Mouse (Mus musculus) right cerebral cortex, postnatal 10 days (tissue): Measurements from ENCODE around the gene Zswim1.
"Not testable (repeated sequence)": the region's sequence is repeated elsewhere in the genome, so short reads cannot be mapped to it uniquely, and the experiment has no call there.

Experiments used
- DNase-seq, 2 experiments: peaks; one replicate each; pipeline ENCODE4 v3.0.0; 2021; ENCODE audit warnings: low spot score in 2 of 2

Zswim1 gene

GRCm38 (mm10) chr2:164863411-164863810 lies 40.9 kb downstream of the Zswim1 start:
- not testable (repeated sequence) for DNase-seq

DNA sequence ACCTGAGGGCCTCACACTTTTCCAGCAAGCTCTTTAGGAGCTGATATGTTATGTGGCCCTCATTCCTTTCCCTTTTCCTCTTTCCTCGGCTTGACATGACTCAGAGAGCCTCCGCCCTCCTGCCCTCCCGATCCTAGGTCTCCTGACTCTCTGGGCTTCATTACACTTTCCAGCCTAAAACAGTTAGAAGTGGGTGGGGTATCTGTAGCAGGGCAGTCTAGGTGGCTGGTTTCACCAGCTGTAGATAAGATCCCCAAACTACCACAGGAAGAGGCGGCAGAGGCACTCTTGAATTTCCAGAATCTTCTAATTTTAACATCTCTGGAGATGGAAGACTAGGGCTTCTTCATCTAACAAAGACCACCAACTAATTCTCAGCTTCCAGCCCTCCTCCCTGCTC lies 42.1 kb downstream of the Zswim1 start:
- DNase-seq = no peak

DNA sequence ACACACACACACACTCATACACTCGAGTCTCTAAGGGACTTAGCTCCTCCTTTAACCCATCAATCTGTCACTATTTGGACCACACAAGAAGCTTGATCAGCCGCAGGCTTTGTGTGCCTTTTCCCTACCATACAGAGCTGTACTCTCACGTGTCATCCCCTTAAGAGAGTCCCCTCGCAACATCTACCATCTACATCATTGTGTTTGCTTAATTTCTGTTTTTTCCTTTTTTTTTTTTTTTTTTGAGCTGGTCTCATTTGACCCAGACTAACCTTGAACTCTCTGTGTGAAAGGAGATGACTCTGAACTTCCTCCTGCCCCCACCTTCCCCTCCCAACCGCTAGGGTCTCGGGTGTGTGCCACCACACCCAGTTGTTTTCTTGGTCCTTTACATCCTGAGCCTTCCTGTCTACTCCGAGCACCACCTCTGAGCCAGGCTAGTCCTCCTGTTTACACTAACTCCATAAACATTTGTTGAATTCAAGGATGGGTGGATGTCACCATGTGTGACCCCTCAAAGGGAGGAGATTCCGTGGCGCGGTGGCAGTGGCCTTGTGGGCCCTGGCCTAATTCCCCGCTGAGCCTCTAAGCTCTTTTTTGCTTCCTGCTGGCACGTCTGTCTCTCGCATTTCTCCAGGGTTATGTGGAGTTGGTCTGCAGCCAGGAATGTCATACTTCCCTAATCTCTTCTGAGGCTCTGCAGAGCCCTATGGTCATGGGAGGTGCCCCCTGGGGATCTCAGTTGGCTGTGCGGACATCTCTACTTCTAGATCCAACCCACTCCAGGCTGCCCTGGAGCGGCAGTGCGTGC lies 44.5 kb downstream of the Zswim1 start:
- DNase-seq = no peak

DNA sequence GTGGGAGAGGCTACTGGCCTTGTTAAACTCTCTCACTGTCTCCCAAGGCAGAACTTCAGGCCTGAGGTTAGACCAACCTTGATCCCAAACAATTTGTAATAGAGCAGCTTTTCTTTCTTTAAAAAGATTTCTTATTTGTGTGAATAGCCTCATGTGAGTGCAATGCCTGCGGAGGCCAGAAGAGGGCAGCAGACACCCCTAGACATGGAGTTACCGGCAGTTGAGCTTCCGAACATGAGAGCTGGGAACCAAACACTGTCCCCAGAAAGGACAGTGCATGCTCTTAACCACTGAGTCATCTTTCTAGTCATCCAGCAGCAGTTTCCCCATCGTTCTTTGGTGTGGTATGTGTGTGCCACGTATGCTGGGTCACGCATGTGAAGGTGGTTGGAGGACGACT lies 45.1 kb downstream of the Zswim1 start:
- DNase-seq = no peak

DNA sequence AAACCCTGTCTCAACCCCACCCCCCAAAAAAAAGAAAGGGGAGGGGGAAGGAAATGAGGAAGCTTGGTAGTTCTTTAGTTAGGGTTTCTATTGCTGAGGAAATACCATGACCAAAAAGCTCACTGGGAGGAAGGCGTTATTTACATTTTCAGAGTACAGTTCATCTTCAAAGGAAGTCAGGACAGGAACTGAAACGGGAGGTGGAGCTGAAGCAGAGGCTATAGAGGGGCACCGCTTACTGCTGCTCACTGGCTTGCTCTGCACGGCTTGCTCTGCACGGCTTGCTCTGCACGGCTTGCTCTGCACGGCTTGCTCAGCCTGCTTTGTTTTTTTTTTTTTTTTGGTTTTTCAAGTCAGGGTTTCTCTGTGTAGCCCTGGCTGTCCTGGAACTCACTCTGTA lies 46.0 kb downstream of the Zswim1 start:
- no peak for DNase-seq

DNA sequence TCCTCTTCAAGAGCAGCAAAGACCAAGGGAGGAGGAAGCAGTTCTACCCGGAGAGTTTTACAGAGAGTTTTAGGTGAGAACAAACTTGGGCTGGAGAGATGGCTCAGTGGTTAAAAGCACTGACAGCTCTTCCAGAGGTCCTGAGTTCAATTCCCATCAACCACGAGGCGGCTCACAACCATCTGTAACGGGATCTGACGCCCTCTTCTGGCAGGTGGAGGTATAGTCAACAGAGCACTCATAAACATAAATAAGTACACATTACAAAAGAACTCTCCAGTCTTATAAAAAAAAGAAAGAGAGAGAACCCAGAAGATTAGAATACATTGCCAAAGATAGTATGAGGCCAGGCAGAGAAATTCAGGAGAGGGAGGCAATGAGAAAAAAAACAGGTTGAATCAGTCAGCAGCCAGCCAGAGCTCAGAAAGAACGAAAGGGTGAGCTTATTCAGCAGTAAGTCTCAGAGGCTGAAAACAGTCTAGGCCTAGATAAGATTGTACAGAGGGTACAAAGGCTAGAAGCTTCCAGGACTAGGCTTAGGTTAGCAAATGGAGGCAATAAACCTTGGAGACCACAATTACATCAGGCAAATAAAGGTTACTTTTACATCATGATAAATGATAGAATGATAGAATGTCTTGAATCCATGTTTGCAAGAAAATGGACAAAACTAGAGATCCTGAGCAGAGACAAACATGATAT lies 49.3 kb downstream of the Zswim1 start:
- DNase-seq = no peak

- no peak for DNase-seq
These were observed 51.1 kb downstream of the Zswim1 start for GRCm38 (mm10) chr2:164873621-164874020.

GRCm38 (mm10) chr2:164874239-164874769 lies 51.8 kb downstream of the Zswim1 start:
- DNase-seq = no peak

DNA sequence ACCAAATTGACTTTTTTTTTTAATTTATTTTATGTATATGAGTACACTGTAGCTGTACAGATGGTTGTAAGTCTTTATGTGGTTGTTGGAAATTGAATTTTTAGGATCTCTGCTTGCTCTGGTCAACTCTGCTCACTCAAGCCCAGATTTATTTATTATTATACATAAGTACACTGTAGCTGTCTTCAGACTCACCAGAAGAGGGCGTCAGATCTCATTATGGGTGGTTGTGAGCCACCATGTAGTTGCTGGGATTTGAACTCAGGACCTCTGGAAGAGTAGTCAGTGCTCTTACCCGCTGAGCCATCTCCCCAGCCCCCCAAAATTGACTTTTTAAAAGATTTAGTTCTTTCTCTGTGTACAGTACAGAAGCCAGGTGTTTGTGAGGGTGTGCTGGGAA lies 53.2 kb downstream of the Zswim1 start:
- not testable (repeated sequence) for DNase-seq
